Mouse (Mus musculus) T-helper 17 cell (primary cell): ENCODE measurements around the gene Tacc2.
"Not testable (repeated sequence)": the region's sequence is repeated elsewhere in the genome, so short reads cannot be mapped to it uniquely, and the experiment has no call there.

Experiments used
- in situ Hi-C, 2 experiments: fragments of 300-600 bp; cut with MboI, MseI; formaldehyde crosslinking; loops; 1 replicate in 1 of 2; 2 replicates in 1 of 2; pipeline ENCODE4 v1.15.1; 2025; ENCODE audit warnings: high pct_unique_total_duplicates in 2 of 2

The Tacc2 gene

GRCm38 (mm10) chr7:130645994-130646761 is 68.9 kb downstream of the Tacc2 start:
- in situ Hi-C loops, result no loop called here

DNA sequence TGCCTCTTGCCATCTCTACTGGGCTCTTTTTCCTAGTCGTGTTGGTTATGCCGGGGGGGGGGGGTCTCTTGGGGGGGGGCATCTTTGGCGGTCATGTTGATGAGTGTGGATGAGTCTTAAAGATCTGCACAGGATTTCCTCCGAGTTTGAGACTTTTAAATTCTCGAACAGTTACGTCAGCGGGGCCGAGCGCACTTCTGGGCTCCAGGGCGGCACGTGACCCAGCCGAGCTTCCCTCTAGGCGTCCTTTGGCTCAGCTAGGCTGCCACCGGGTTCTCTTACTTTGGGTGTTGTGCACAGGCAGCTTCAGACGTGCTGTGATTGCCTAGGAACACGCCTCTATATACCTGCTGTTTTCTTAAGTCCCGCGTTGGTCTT is 69.5 kb downstream of the Tacc2 start:
- in situ Hi-C loops, result no loop called here

GRCm38 (mm10) chr7:130648061-130648460 is 70.8 kb downstream of the Tacc2 start:
- in situ Hi-C loops, result no loop called here

DNA sequence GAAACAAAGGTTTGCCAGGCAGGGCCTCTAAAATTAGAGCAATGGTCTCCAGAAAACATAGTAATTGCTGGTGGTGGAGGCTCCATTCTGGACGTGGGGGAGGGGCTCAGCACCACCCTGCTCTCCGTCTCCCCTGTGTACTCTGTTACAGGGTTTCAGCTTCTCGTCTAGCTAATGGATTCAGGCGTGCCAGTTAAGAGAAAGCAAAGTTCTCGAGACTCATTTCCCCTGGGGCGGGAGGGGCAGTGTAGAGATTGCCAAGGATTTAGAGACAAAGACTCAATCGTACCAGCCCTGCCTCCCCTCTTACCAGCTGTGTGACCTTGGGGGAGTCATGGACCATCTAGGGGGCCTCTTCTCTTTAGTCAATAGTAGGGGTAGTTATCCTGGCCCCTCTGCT is 72.0 kb downstream of the Tacc2 start:
- in situ Hi-C loops, result no loop called here

DNA sequence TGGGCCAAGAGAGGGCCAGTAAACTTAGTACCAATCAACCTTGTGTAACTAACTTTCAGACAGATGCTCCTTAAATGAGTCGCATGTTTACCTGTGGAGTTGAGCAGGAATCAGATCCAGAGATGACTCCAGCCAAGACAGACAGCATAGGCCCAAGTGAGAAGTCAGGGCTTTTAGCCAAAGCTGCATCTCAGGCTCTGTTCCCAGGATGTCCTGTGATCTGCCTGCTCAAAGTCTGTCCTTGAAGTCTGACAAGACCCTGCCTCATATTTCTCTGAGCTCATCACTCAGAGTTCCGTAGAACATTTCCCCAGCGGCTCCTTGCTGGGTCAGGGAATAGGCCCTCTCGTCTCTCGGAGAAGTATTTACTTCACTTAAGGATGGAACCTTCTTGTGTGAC is 73.4 kb downstream of the Tacc2 start:
- in situ Hi-C loops, result no loop called here

- in situ Hi-C loops, result no loop called here
Measured at GRCm38 (mm10) chr7:130653036-130653555, 75.9 kb downstream of the Tacc2 start.

DNA sequence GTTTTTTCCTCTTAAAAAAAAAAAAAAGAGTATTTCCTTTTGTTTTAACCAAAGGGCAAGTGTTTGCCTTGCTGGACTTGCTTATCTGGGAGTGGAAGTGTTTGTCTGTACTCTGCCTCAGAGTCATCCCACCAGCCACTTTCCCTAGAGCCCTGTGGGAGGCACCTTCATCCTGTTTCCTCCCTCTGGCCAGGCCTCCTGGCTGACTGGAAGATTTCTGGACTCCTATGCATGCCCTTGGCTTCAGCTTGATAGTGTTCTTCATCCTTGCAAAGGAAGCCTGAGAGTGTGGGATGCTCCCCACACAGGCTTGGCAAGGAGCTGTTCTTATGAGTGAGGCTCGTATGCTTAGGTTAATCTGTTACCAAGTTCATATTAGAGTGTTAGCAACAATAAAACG is 77.3 kb downstream of the Tacc2 start:
- in situ Hi-C loops, result no loop called here

DNA sequence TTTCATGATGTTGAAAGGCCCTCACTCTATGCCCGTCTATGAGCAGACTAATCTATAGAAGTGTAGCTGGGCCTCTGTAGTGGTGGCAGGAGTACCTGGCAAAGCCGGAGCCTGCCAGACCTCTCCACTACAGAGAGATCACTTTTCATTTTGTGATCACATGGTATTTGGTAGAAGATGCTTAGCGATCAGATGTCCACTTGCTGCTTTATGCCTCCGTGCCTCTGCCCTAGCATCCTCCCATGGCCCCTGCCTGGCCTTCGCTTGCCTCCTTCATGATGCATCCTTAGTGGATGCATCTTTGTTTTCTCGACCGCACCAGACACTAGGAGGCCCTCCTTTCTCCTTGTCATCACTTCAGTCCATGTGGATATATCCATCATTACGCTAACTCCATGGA is 79.7 kb downstream of the Tacc2 start:
- in situ Hi-C loops, result no loop called here

DNA sequence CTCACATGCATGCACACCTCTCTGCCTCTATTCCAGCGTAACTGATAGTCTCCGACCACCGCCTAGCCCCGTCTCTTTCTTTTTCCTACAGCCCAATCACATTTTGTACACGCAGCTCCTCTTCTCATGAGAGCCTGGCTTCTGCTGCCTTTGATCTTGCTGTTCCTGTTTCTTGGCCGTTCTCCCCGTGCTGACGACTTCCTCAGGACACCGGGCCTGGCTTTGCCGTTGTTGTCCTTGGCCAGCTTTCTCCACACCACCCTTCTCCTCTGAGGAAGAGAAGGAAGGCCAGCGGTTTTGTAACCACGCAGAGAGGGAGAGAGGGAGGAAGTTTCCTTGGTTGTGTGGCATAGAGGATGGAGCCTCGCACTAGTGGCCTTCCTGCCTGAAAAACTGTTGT is 80.5 kb downstream of the Tacc2 start:
- in situ Hi-C loops, result no loop called here

DNA sequence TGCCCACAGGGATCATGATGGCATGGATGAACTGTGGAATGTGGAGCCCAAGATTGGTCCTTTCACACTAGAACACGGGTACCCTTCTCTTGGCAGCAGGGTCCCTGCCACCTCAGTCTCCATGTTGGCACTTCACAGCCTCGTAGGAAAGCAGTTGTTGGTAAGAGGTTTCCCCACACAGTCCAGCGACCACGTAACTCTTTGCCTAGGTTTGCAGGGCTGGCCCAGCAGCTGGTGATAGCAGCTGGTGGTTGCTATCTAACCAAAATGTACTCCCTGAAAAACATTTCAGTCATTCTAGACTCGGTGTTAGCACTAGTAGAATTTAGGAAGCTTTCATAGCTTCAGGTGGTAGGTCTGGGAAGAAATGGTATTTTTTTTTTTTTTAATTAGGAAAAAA is 81.9 kb downstream of the Tacc2 start:
- in situ Hi-C loops, result no loop called here

GRCm38 (mm10) chr7:130662250-130662649 is 85.0 kb downstream of the Tacc2 start:
- in situ Hi-C loops, result no loop called here

DNA sequence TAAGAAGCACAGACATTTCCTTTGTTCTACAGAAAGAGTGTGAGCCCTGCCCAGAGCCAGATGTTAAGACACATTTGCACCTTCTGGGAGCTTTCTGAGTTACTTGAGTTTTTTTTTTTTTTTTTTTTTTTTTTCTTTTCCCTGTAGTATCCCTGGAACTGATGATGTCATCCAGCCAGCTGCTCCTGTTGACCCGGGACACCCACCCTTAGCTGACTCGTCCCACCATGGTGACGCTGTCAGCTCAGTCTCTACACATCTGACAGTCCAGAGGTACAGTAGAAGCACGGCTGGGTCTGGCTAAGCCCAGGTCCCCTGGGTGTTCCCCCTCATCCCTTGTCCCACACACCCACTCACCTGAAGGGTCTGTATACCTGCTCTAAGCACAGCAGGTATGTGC is 85.6 kb downstream of the Tacc2 start:
- in situ Hi-C loops, result no loop called here

DNA sequence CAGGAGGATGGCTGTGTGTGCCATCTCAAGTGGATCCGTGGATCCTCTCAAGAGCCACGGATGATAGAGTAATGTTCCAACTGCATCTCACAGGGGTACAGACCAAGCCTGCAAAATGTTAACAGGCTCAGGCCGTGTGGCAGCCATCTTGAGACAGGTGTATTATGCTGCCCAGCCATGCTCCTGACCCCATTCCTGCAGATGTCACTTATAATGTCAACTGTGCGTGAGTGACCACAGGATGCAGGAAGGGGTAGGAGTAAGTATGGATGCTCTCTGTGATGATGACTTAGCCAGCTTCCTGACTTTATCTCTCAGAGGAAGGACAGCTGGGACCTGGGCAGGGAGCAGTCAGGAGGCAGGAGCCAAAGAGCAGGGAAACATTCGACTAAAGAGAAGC is 86.8 kb downstream of the Tacc2 start:
- in situ Hi-C loops, result no loop called here

DNA sequence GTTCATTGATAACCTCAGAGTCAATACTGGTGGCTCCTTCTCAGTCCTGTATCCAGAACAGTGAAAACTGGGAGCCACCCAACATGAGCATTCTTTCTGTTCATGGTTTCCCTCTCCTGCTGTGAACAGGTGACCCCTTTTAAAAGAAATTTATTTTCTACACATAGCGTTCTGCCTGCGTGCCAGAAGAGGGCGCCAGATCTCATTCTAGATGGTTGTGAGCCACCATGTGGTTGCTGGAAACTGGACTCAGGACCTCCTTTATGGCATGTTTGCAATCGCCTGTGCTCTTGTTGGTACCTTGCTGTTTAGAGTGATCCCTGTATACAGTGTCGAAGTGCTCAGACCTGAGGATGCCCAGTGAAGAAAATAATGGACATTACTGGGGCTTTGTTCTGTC is 87.4 kb downstream of the Tacc2 start:
- in situ Hi-C loops, result no loop called here

DNA sequence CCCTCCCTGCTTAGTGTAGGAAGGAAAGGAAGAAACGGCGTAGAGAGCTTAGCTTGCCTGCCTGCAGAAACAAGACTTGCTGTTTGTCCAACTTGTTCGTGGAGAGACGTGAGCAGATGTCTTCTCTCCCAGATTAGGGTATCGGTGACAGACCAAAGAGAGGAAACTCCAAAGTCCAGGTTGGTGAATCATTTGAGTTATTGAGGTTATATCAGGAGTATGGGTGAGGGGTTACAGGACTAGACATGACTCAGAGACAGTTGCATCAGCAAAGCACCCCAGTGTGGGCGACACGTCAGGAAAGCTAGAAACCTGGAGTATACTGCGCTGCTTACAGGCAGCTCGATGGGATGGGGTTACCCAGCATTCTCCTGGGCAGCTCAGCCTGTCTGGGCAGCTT is 88.1 kb downstream of the Tacc2 start:
- in situ Hi-C loops, result no loop called here

GRCm38 (mm10) chr7:130668013-130668412 is 90.8 kb downstream of the Tacc2 start:
- in situ Hi-C loops, result not testable (repeated sequence)

DNA sequence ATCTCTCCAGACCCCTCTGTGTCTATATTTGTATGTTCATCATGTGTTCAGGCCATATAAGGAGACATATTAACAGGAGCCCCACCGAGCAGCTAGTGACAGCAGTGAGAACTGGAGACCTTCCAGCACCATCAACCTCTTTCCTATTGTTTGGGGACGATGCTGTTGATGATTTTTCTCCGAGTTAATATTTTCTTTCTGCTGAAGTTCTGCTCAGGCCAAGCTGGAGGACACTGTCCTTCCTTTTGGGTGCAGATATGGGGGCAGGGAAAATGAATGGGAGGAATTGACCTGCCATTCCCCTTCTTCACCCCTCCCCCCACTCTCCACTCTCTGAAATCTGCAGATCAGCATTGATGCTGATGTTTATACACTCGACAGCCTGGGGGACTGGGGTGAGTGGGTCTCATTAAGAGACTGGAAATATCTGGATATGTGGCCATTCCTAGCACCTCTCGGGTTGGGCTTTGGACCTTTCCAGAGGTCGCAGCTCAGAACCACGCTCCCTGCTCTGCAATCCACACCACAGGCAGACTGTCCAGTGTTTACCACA is 91.6 kb downstream of the Tacc2 start:
- in situ Hi-C loops, result no loop called here

- in situ Hi-C loops, result no loop called here
Measured at GRCm38 (mm10) chr7:130669370-130669881, 92.2 kb downstream of the Tacc2 start.

DNA sequence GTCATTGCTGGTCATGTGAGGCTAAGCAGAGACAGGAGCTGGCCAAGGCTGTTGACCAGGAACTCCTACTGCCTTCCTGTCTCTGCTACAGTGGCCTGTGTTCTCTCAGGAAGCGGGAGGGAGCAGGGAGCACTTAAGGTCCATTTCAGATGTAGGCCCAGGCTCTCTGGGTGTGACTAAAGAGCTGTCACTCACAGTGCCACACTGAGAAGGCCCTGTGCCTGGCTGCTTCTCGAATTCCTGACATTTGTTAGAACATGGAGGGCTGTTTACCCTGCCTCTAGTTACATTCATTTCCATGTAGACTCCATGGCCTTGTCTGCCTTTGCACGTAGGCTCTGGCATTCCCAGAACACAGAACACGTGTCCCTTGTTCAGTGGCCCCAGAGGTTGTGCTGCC is 93.1 kb downstream of the Tacc2 start:
- in situ Hi-C loops, result loop anchor here in 1 of 2 experiments (10.0 kb wide), 1 partner anchor 1844 kb away; no protein-coding TSS in a partner anchor

DNA sequence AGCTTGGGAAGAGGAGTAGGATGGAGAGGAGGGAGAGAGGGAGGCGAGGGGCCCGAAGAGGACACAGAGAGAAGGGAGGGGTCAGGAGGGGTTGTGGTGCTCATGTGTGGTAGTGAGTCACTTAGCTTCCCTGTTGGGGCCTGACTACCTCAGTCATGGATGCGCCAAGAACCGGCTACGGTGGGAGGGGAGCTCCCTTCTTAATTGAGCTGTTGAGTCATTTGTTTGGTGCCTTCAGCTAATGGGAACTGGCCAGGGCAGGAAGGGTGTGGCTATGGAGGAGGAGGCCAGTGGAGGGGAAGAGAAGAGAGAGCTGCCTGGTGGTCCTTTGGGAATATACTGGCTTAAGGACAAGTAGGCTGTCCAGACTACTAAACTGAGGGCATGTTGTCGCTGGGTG is 94.1 kb downstream of the Tacc2 start:
- in situ Hi-C loops, result loop anchor here in 1 of 2 experiments (10.0 kb wide), 1 partner anchor 1844 kb away; no protein-coding TSS in a partner anchor

GRCm38 (mm10) chr7:130673169-130674033 is 96.2 kb downstream of the Tacc2 start:
- in situ Hi-C loops, result loop anchor here in 1 of 2 experiments (10.0 kb wide), 1 partner anchor 1841 kb away; no protein-coding TSS in a partner anchor

DNA sequence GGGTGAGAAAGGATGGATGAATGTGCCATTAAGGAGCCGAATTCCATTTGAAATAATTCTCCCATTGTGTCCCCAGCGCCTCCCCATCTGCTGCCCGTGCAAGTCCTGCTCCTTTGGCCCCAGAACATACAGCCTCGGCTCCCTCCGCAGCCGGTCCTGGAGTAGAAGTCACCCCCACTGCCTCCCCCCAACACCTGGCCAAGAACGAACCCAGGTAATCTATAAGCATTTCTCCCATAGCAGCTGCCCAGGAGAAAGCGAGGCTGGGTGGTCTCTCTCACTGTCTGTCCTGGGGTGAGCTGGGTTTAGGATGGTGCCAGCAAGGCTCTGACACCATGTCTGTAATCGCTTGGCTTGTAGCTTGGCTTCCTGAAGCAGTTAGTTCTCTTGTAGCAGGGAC is 97.3 kb downstream of the Tacc2 start:
- in situ Hi-C loops, result loop anchor here in 1 of 2 experiments (10.0 kb wide), 1 partner anchor 1840 kb away; no protein-coding TSS in a partner anchor
